17 mouse cellular contexts compared by ENCODE assay signal in genomic region chr7:46161615-46162014, GRCm38 (mm10). TPM values are rescaled to one million over a fixed set of nuclear protein-coding genes. Genes with fewer than 3 reads are reported as not detected.
DNase-seq lines count a peak whose midpoint lies in the region; ATAC-seq and TF ChIP-seq lines count a peak whose summit lies in the region.
"Had no signal": no experiment of that assay in that cellular context is flagged by ENCODE, and none has a peak within 500 bp of the region (broad histone marks: within the 10 kb centered on the region; RNA-seq: fewer than 3 reads in every experiment).

No protein-coding gene starts in this region.

- no peak overlapping the region for H3K4me3 ChIP-seq in forebrain, embryonic 16.5 days (replicated peaks; ENCODE audit: low read length)
- no peak overlapping the region for H3K4me3 ChIP-seq in forebrain, embryonic 11.5 days (ENCODE audit: low read depth, low read length)
- no peak overlapping the region for H3K4me3 ChIP-seq in heart, embryonic 14.5 days (ENCODE audit: control insufficient read depth in 1 of 2, insufficient read depth in 1 of 2, low read depth in 1 of 2, low read length in 2 of 2)
- no peak overlapping the region for H3K4me3 ChIP-seq in thymus, adult 2 months (ENCODE audit: control insufficient read depth, insufficient read depth, low read length)

- DNase-seq in forebrain, embryonic 11.5 days (ENCODE audit: low spot score), result no peak
- DNase-seq in cerebellum, adult 9-10 months, result peak; percentile 76
- peak; percentile 41 to 45 for DNase-seq in cerebellum, postnatal 25 days
- DNase-seq in lung, postnatal 4 days, result no peak
- no peak for DNase-seq in thymus, adult 2 months
- DNase-seq: embryo, embryonic 11 days; liver; liver, postnatal 0 days; lung, postnatal 14 days; right cerebral cortex, postnatal 25 days; thymus, postnatal 14 days had no signal

- no peak for TF ChIP-seq CTCF in thymus, adult 2 months (IDR thresholded peaks at IDR 0.05; ENCODE audit: borderline replicate concordance, control insufficient read depth, extremely low read depth, insufficient read depth, low read length, poor library complexity)

- H3K27me3 ChIP-seq in forebrain, embryonic 16.5 days (replicated peaks; ENCODE audit: control insufficient read depth, insufficient read depth, low read length), result no peaks in the 10 kb centered on the region
- no peaks in the 10 kb centered on the region for H3K27me3 ChIP-seq in forebrain, embryonic 11.5 days (ENCODE audit: control insufficient read depth, insufficient read depth, low read length)
- no peaks in the 10 kb centered on the region for H3K27me3 ChIP-seq in heart, embryonic 14.5 days (ENCODE audit: control insufficient read depth, insufficient read depth, low read length)
- no peaks in the 10 kb centered on the region for H3K27me3 ChIP-seq in thymus, adult 2 months (ENCODE audit: control insufficient read depth, insufficient read depth, low read length)

- H3K27ac ChIP-seq in forebrain, embryonic 16.5 days (ENCODE audit: low read length), result peak overlapping the region; percentile 7; the same call in 1 of the 2 replicates
- no peak overlapping the region for H3K27ac ChIP-seq in forebrain, embryonic 11.5 days (ENCODE audit: low read depth, low read length)
- H3K27ac ChIP-seq in heart, embryonic 14.5 days (replicated peaks in 1 of 2; ENCODE audit: control insufficient read depth in 1 of 2, insufficient read depth in 1 of 2, low read depth in 2 of 2, low read length in 2 of 2), result peak overlapping the region; percentile 67 to 82
- H3K27ac ChIP-seq in thymus, adult 2 months (ENCODE audit: control insufficient read depth, insufficient read depth, low read length), result no peak overlapping the region

- no peak overlapping the region for H3K4me2 ChIP-seq in forebrain, embryonic 16.5 days (ENCODE audit: low read length)
- H3K4me2 ChIP-seq in forebrain, embryonic 11.5 days (ENCODE audit: low read depth, low read length, severe bottlenecking), result no peak overlapping the region
- peak overlapping the region; percentile 48 for H3K4me2 ChIP-seq in heart, embryonic 14.5 days (ENCODE audit: low read length)

- H3K9ac ChIP-seq in forebrain, embryonic 16.5 days (replicated peaks; ENCODE audit: low read depth, low read length), result no peak overlapping the region
- no peak overlapping the region for H3K9ac ChIP-seq in forebrain, embryonic 11.5 days (ENCODE audit: low read length)
- no peak overlapping the region for H3K9ac ChIP-seq in heart, embryonic 14.5 days (ENCODE audit: low read length)
- H3K9ac ChIP-seq: liver, postnatal 0 days had no signal

- no peaks in the 10 kb centered on the region for H3K36me3 ChIP-seq in forebrain, embryonic 16.5 days (ENCODE audit: control insufficient read depth, insufficient read depth)
- no peaks in the 10 kb centered on the region for H3K36me3 ChIP-seq in forebrain, embryonic 11.5 days (ENCODE audit: control insufficient read depth, insufficient read depth, low read length)
- H3K36me3 ChIP-seq in heart, embryonic 14.5 days (ENCODE audit: control insufficient read depth, insufficient read depth, low read length), result 0 out of 2 replicates have a peak, but pooled peaks cover 3% of the 10 kb centered on the region
- no peaks in the 10 kb centered on the region for H3K36me3 ChIP-seq in thymus, adult 2 months (ENCODE audit: control insufficient read depth, insufficient read depth, low read length)

- WGBS in forebrain, embryonic 16.5 days, result 25% methylated on average over 3 of the region's 3 CpGs
- 38% methylated on average over 3 of the region's 3 CpGs for WGBS in forebrain, embryonic 11.5 days
- 11% methylated on average over 3 of the region's 3 CpGs for WGBS in heart, embryonic 14.5 days
- WGBS in thymus, adult 2 months, result 52% methylated on average over 3 of the region's 3 CpGs

- no peaks in the 10 kb centered on the region for H3K9me3 ChIP-seq in forebrain, embryonic 16.5 days (ENCODE audit: control insufficient read depth, low read length)
- H3K9me3 ChIP-seq in forebrain, embryonic 11.5 days (ENCODE audit: control insufficient read depth, low read length), result no peaks in the 10 kb centered on the region
- no peaks in the 10 kb centered on the region for H3K9me3 ChIP-seq in heart, embryonic 14.5 days (ENCODE audit: control insufficient read depth, low read length)

- no peak for TF ChIP-seq POLR2A in thymus, adult 2 months (IDR thresholded peaks at IDR 0.05; ENCODE audit: control insufficient read depth, extremely low read depth, insufficient read depth, low read length, poor library complexity)

- H3K4me1 ChIP-seq in forebrain, embryonic 16.5 days (replicated peaks; ENCODE audit: control insufficient read depth, insufficient read depth, low read length), result peaks cover 13% of the 10 kb centered on the region
- H3K4me1 ChIP-seq in forebrain, embryonic 11.5 days (replicated peaks; ENCODE audit: control insufficient read depth, insufficient read depth, low read length), result no peaks in the 10 kb centered on the region
- peaks cover 11 to 20% of the 10 kb centered on the region in 2 experiments for H3K4me1 ChIP-seq in heart, embryonic 14.5 days (ENCODE audit: control insufficient read depth in 2 of 2, insufficient read depth in 2 of 2, low read length in 2 of 2)
- no peaks in the 10 kb centered on the region for H3K4me1 ChIP-seq in thymus, adult 2 months (replicated peaks; ENCODE audit: control insufficient read depth, insufficient read depth, low read length)

- ATAC-seq in forebrain, embryonic 16.5 days, result no peak
- no peak for ATAC-seq in forebrain, embryonic 11.5 days (replicated peaks; ENCODE audit: low FRiP score)
- ATAC-seq in heart, embryonic 14.5 days (ENCODE audit: insufficient number of reproducible peaks, insufficient read depth, low FRiP score, low read depth), result peak; percentile 41
- ATAC-seq in erythroblast, adult 5-6 weeks (replicated peaks; ENCODE audit: low FRiP score, poor library complexity, severe bottlenecking), result no peak
- ATAC-seq: activated CD4-positive, CD25-positive, alpha-beta regulatory T cell, adult 4 months; liver, postnatal 0 days had no signal

RNA-seq across cellular contexts. Expression of gene Abcc8, which starts 18.2 kb away (rescaled TPM):
- 33.2 and 34.3 TPM in 2 replicates for polyA plus RNA-seq in forebrain, embryonic 16.5 days (2015; fragmentation: Nextera tagmentation; extraction: Ambion mirVana)
- 0.55 and 0.79 TPM in 2 replicates for polyA plus RNA-seq in forebrain, embryonic 11.5 days (2014; fragmentation: Nextera tagmentation; extraction: Ambion mirVana)
- 17.3 and 18.8 TPM in 2 replicates for polyA plus RNA-seq in heart, embryonic 14.5 days (2014; fragmentation: Nextera tagmentation; extraction: Ambion mirVana)
- total RNA-seq in erythroblast, adult 5-6 weeks (2015; ENCODE audit: low replicate concordance), result not detected in 2 replicates
- not detected in 2 replicates for total RNA-seq in erythroblast, adult 5-6 weeks (2017; ENCODE audit: low replicate concordance)
- 2.6 and 4.1 TPM in 2 replicates for polyA plus RNA-seq in thymus, adult 2 months (2012; rRNA removed)
- total RNA-seq: monocyte, adult 5-6 weeks had no signal
- polyA plus RNA-seq: activated CD4-positive, CD25-positive, alpha-beta regulatory T cell, adult 4 months; C2C12 had no signal

Comparison
In these comparisons a context has a peak if more than half of its experiments do, and no peak if none do; other contexts are left out.
1. H3K27ac ChIP-seq: peak in forebrain, embryonic 16.5 days (single experiment) and heart, embryonic 14.5 days (2 of 2); none in forebrain, embryonic 11.5 days (single experiment) and thymus, adult 2 months (single experiment).
2. DNase-seq: peak in cerebellum, adult 9-10 months (single experiment) and cerebellum, postnatal 25 days (2 of 2); none in forebrain, embryonic 11.5 days (single experiment), lung, postnatal 4 days (0 of 2) and thymus, adult 2 months (single experiment).